In genomic region chr5:117345432-117345976, GRCm38 (mm10) we compare ENCODE assay signal across 26 mouse cellular contexts. TPM values are rescaled to one million over a fixed set of nuclear protein-coding genes. Genes with fewer than 3 reads are reported as not detected.
DNase-seq lines count a peak whose midpoint lies in the region; ATAC-seq and TF ChIP-seq lines count a peak whose summit lies in the region.
"Had no signal": no experiment of that assay in that cellular context is flagged by ENCODE, and none has a peak within 500 bp of the region (broad histone marks: within the 10 kb centered on the region; RNA-seq: fewer than 3 reads in every experiment).

No protein-coding gene starts in this region.

- no peak overlapping the region for H3K4me3 ChIP-seq in G1E (ENCODE audit: low read depth, low read length)
- no peak overlapping the region for H3K4me3 ChIP-seq in thymus, adult 2 months (ENCODE audit: control insufficient read depth, insufficient read depth, low read length)
- H3K4me3 ChIP-seq in lung, adult 2 months (replicated peaks; ENCODE audit: extremely low read depth, low read depth, low read length): no peak overlapping the region
- H3K4me3 ChIP-seq: embryonic facial prominence, embryonic 12.5 days; embryonic facial prominence, embryonic 15.5 days; erythroblast, embryonic 14.5 days; forebrain, embryonic 12.5 days; forebrain, embryonic 15.5 days; heart, adult 2 months; heart, embryonic 10.5 days; heart, embryonic 13.5 days had no signal

- DNase-seq in 416B (ENCODE audit: low read depth): peak; percentile 57
- DNase-seq in G1E (ENCODE audit: low spot score): peak; percentile 31
- no peak for DNase-seq in thymus, adult 2 months
- DNase-seq in lung, postnatal 4 days: no peak
- no peak for DNase-seq in lung, adult 2 months
- DNase-seq: adrenal gland, adult 8-10 months; adrenal gland, postnatal 25 days; cerebellum, adult 11-12 months; cerebellum, adult 8-10 months; cerebellum, postnatal 10 days; gastrocnemius, postnatal 25 days; heart, adult 2 months; heart, postnatal 14 days; heart, postnatal 4 days had no signal

- no peak for TF ChIP-seq CTCF in G1E (IDR thresholded peaks at IDR 0.05; ENCODE audit: low read depth, low read length)
- no peak for TF ChIP-seq CTCF in thymus, adult 2 months (IDR thresholded peaks at IDR 0.05; ENCODE audit: borderline replicate concordance, control insufficient read depth, extremely low read depth, insufficient read depth, low read length, poor library complexity)
- no peak for TF ChIP-seq CTCF in lung, adult 2 months (IDR thresholded peaks at IDR 0.05; ENCODE audit: insufficient read depth, low read length)

- no peaks in the 10 kb centered on the region for H3K36me3 ChIP-seq in G1E (replicated peaks)
- no peaks in the 10 kb centered on the region for H3K36me3 ChIP-seq in thymus, adult 2 months (ENCODE audit: control insufficient read depth, insufficient read depth, low read length)
- H3K36me3 ChIP-seq: forebrain, embryonic 12.5 days; forebrain, embryonic 15.5 days had no signal

- H3K9me3 ChIP-seq in G1E (replicated peaks): no peaks in the 10 kb centered on the region
- H3K9me3 ChIP-seq: embryonic facial prominence, embryonic 15.5 days; forebrain, embryonic 12.5 days; forebrain, embryonic 15.5 days had no signal

- ATAC-seq in G1E (ENCODE audit: extremely low read depth, insufficient number of reproducible peaks, low FRiP score, poor library complexity, severe bottlenecking): peak; percentile 63
- peak; percentile 68; the same call in 1 of the 2 replicates for ATAC-seq in common myeloid progenitor, adult 5-6 weeks (replicated peaks; ENCODE audit: low read depth, poor library complexity, severe bottlenecking)
- ATAC-seq: activated CD4-positive, CD25-positive, alpha-beta regulatory T cell, adult 4 months; forebrain, embryonic 15.5 days; hindbrain, postnatal 0 days; inflammation-experienced regulatory T-cells, adult 6 months had no signal

- no peak for TF ChIP-seq POLR2A in thymus, adult 2 months (IDR thresholded peaks at IDR 0.05; ENCODE audit: control insufficient read depth, extremely low read depth, insufficient read depth, low read length, poor library complexity)
- no peak for TF ChIP-seq POLR2A in lung, adult 2 months (IDR thresholded peaks at IDR 0.05; ENCODE audit: borderline replicate concordance, extremely low read depth, low read depth, low read length)

- H3K4me1 ChIP-seq in G1E (ENCODE audit: insufficient read depth, low read depth, low read length): peaks cover 3% of the 10 kb centered on the region; the same call in 1 of the 2 replicates
- H3K4me1 ChIP-seq in thymus, adult 2 months (replicated peaks; ENCODE audit: control insufficient read depth, insufficient read depth, low read length): no peaks in the 10 kb centered on the region
- H3K4me1 ChIP-seq in lung, adult 2 months (ENCODE audit: control insufficient read depth, insufficient read depth, low read length): no peaks in the 10 kb centered on the region
- H3K4me1 ChIP-seq: embryonic facial prominence, embryonic 15.5 days; forebrain, embryonic 15.5 days; heart, embryonic 10.5 days; heart, embryonic 13.5 days had no signal

- peaks cover 5% of the 10 kb centered on the region; the same call in 1 of the 2 replicates for H3K27me3 ChIP-seq in G1E (ENCODE audit: insufficient read depth, low read length)
- no peaks in the 10 kb centered on the region for H3K27me3 ChIP-seq in thymus, adult 2 months (ENCODE audit: control insufficient read depth, insufficient read depth, low read length)
- H3K27me3 ChIP-seq: embryonic facial prominence, embryonic 12.5 days; embryonic facial prominence, embryonic 15.5 days; forebrain, embryonic 12.5 days; forebrain, embryonic 15.5 days; heart, embryonic 13.5 days had no signal

- WGBS in thymus, adult 2 months: 88% methylated on average over 5 of the region's 5 CpGs
- 85% methylated on average over 5 of the region's 5 CpGs for WGBS in lung, adult 2 months

- H3K27ac ChIP-seq in thymus, adult 2 months (ENCODE audit: control insufficient read depth, insufficient read depth, low read length): no peak overlapping the region
- H3K27ac ChIP-seq: embryonic facial prominence, embryonic 12.5 days; embryonic facial prominence, embryonic 15.5 days; forebrain, embryonic 12.5 days; forebrain, embryonic 15.5 days; heart, adult 2 months; heart, embryonic 10.5 days; heart, embryonic 13.5 days; hindbrain, embryonic 14.5 days; hindbrain, postnatal 0 days had no signal

RNA-seq across cellular contexts. Expression of gene Wsb2, which starts 11.6 kb away (rescaled TPM):
- 14.7 and 26.3 TPM in 2 replicates for total RNA-seq in G1E (2014; fragmentation: Nextera tagmentation)
- total RNA-seq in G1E (2017): 61.5 and 69.3 TPM in 2 replicates
- 29.8 and 34.5 TPM in 2 replicates for polyA plus RNA-seq in G1E (2012)
- total RNA-seq in common myeloid progenitor, adult 5-6 weeks (2017): 19.4 and 26.6 TPM in 2 replicates
- 91.8 and 120 TPM in 2 replicates for polyA plus RNA-seq in thymus, adult 2 months (2012; rRNA removed)
- 83.6 and 151 TPM in 2 replicates for polyA plus RNA-seq in lung, adult 2 months (2012; rRNA removed)

RNA-seq across cellular contexts. Expression of gene Vsig10, which starts 26.6 kb away (rescaled TPM):
- not detected in 2 replicates for total RNA-seq in G1E (2014; fragmentation: Nextera tagmentation)
- 0.05 and 0.17 TPM in 2 replicates for total RNA-seq in G1E (2017)
- 0.02 TPM in 1 of 2 replicates, not detected in the other for polyA plus RNA-seq in G1E (2012)
- total RNA-seq in common myeloid progenitor, adult 5-6 weeks (2017): 2.7 and 3.0 TPM in 2 replicates
- polyA plus RNA-seq in thymus, adult 2 months (2012; rRNA removed): 7.3 and 11.5 TPM in 2 replicates
- polyA plus RNA-seq in lung, adult 2 months (2012; rRNA removed): 28.9 and 31.5 TPM in 2 replicates
- polyA plus RNA-seq: erythroblast, embryonic 14.5 days had no signal

RNA-seq across cellular contexts. Expression of gene Rfc5, which starts 43.3 kb away (rescaled TPM):
- total RNA-seq in G1E (2014; fragmentation: Nextera tagmentation) (42.6 and 44.9 TPM in 2 replicates), G1E (2017) (68.1 and 71.8 TPM in 2 replicates)
- 145 and 167 TPM in 2 replicates for polyA plus RNA-seq in G1E (2012)
- total RNA-seq in common myeloid progenitor, adult 5-6 weeks (2017): 64.0 and 68.8 TPM in 2 replicates
- 63.7 and 65.4 TPM in 2 replicates for polyA plus RNA-seq in thymus, adult 2 months (2012; rRNA removed)
- polyA plus RNA-seq in lung, adult 2 months (2012; rRNA removed): 8.6 and 9.1 TPM in 2 replicates

RNA-seq across cellular contexts. Expression of gene Pebp1, which starts 58.1 kb away (rescaled TPM):
- total RNA-seq in G1E (2014; fragmentation: Nextera tagmentation) (325 and 337 TPM in 2 replicates), G1E (2017) (210 and 243 TPM in 2 replicates)
- polyA plus RNA-seq in G1E (2012): 1,716 and 1,825 TPM in 2 replicates
- total RNA-seq in common myeloid progenitor, adult 5-6 weeks (2017): 128 and 168 TPM in 2 replicates
- 498 and 588 TPM in 2 replicates for polyA plus RNA-seq in thymus, adult 2 months (2012; rRNA removed)
- polyA plus RNA-seq in lung, adult 2 months (2012; rRNA removed): 273 and 368 TPM in 2 replicates

Comparison
In these comparisons a context has a peak if more than half of its experiments do, and no peak if none do; other contexts are left out.
1. DNase-seq: peak in 416B (single experiment) and G1E (single experiment); none in thymus, adult 2 months (single experiment), lung, postnatal 4 days (0 of 2) and lung, adult 2 months (single experiment).